Mouse (Mus musculus) MEL (cell line): Measurements from ENCODE around the gene Rgs13. TPM values are rescaled to one million over a fixed set of nuclear protein-coding genes. Genes with fewer than 3 reads are reported as not detected.
A peak's percentile ranks its signal among the peaks of the same experiment; 100 is the strongest.

ENCODE experiments used
- DNase-seq: peaks from one replicate; pipeline ENCODE4 v3.0.0; 2011; ENCODE audit warnings: low read depth, low spot score
- H3K27ac ChIP-seq: 2 replicates; pipeline ENCODE4 v1.5.1; 2012; ENCODE audit warnings: low read depth, mild to moderate bottlenecking, control low read depth, low read length, moderate library complexity; ENCODE audit not compliant: control insufficient read depth
- H3K27me3 ChIP-seq, 2 experiments: fragments of 150-350 bp in 1 of 2; sonication (generic) in 1 of 2; 2 replicates each; pipeline ENCODE4 v1.6.1; 2012; ENCODE audit warnings: low read length in 2 of 2, mild to moderate bottlenecking in 2 of 2, improper control_type of control experiment in 1 of 2, moderate library complexity in 1 of 2; ENCODE audit not compliant: insufficient read depth in 2 of 2, control insufficient read depth in 1 of 2
- H3K36me3 ChIP-seq, 2 experiments: 2 replicates each; pipeline ENCODE4 v1.6.1; 2012 to 2014; ENCODE audit warnings: low read length in 2 of 2, improper control_type of control experiment in 1 of 2, inconsistent platforms in 1 of 2, mild to moderate bottlenecking in 1 of 2; ENCODE audit not compliant: insufficient read depth in 2 of 2, control insufficient read depth in 1 of 2
- H3K4me1 ChIP-seq, 2 experiments: fragments of 150-350 bp in 1 of 2; sonication (generic) in 1 of 2; 2 replicates each; pipeline ENCODE4 v1.6.1; 2012; ENCODE audit warnings: low read length in 2 of 2, improper control_type of control experiment in 1 of 2, mild to moderate bottlenecking in 1 of 2; ENCODE audit not compliant: insufficient read depth in 2 of 2, control insufficient read depth in 1 of 2
- H3K4me3 ChIP-seq, 2 experiments: fragments of 150-350 bp in 1 of 2; sonication (generic) in 1 of 2; 2 replicates each; pipeline ENCODE4 v1.5.1; 2012; ENCODE audit warnings: low read depth in 2 of 2, low read length in 2 of 2, mild to moderate bottlenecking in 2 of 2, moderate library complexity in 2 of 2, control low read depth in 1 of 2, improper control_type of control experiment in 1 of 2; ENCODE audit not compliant: control insufficient read depth in 1 of 2, insufficient read depth in 1 of 2
- H3K79me2 ChIP-seq: 2 replicates; pipeline ENCODE4 v1.6.1; 2012; ENCODE audit warnings: mild to moderate bottlenecking, low read length, moderate library complexity; ENCODE audit not compliant: control insufficient read depth, poor library complexity, insufficient read depth
- H3K9ac ChIP-seq: 2 replicates; pipeline ENCODE4 v1.6.1; 2012; ENCODE audit warnings: low read depth, mild to moderate bottlenecking, control low read depth, low read length, moderate library complexity; ENCODE audit not compliant: control insufficient read depth, poor library complexity, severe bottlenecking
- H3K9me3 ChIP-seq: fragments of 150-350 bp; sonication (generic); replicated peaks from 2 replicates; pipeline ENCODE4 v1.6.1; 2012; ENCODE audit warnings: mild to moderate bottlenecking, low read length, improper control_type of control experiment, moderate library complexity; ENCODE audit not compliant: insufficient read depth
- BHLHE40 ChIP-seq: IDR thresholded peaks from 2 replicates; pipeline ENCODE4 v1.6.1; 2012; ENCODE audit warnings: low read depth, mild to moderate bottlenecking, inconsistent platforms, low read length, improper control_type of control experiment, borderline replicate concordance
- CTCF ChIP-seq, 3 experiments: IDR thresholded peaks in 2 of 3; conservative IDR thresholded peaks in 1 of 3; 2 replicates each; pipeline ENCODE4 v1.5.1; 2011 to 2012; ENCODE audit warnings: low read length in 3 of 3, low read depth in 2 of 3, mild to moderate bottlenecking in 2 of 3, improper control_type of control experiment in 1 of 3, inconsistent platforms in 1 of 3, mixed read lengths in 1 of 3, moderate library complexity in 1 of 3; ENCODE audit not compliant: control insufficient read depth in 1 of 3, insufficient read depth in 1 of 3, poor library complexity in 1 of 3, severe bottlenecking in 1 of 3
- GABPA ChIP-seq: IDR thresholded peaks from 2 replicates; pipeline ENCODE4 v1.6.1; 2012; ENCODE audit warnings: low read depth, mild to moderate bottlenecking, inconsistent platforms, low read length, improper control_type of control experiment, moderate library complexity
- GATA1 ChIP-seq: IDR thresholded peaks from 2 replicates; pipeline ENCODE4 v1.6.1; 2011; ENCODE audit warnings: low read depth, low read length, improper control_type of control experiment
- KAT2A ChIP-seq: conservative IDR thresholded peaks from 2 replicates; pipeline ENCODE4 v1.6.1; 2012; ENCODE audit warnings: low read depth, low read length, improper control_type of control experiment, inconsistent platforms
- MEF2A ChIP-seq: IDR thresholded peaks from 2 replicates; pipeline ENCODE4 v1.6.1; 2014; ENCODE audit warnings: low read depth, mild to moderate bottlenecking, inconsistent platforms, low read length, improper control_type of control experiment; ENCODE audit not compliant: poor library complexity, insufficient replicate concordance, severe bottlenecking; ENCODE audit errors: extremely low read depth
- NRF1 ChIP-seq: IDR thresholded peaks from 2 replicates; pipeline ENCODE4 v1.6.1; 2014; ENCODE audit warnings: low read depth, mild to moderate bottlenecking, inconsistent platforms, low read length, improper control_type of control experiment, moderate library complexity; ENCODE audit not compliant: poor library complexity, insufficient read depth, severe bottlenecking
- POLR2AphosphoS2 ChIP-seq: IDR thresholded peaks from 2 replicates; pipeline ENCODE4 v1.6.1; 2011; ENCODE audit warnings: low read length, improper control_type of control experiment
- POLR2AphosphoS5 ChIP-seq: IDR thresholded peaks from 2 replicates; pipeline ENCODE4 v1.6.1; 2012; ENCODE audit warnings: low read depth, borderline replicate concordance, mild to moderate bottlenecking, inconsistent platforms, low read length, moderate library complexity, mixed read lengths
- RAD21 ChIP-seq: IDR thresholded peaks from 2 replicates; pipeline ENCODE4 v1.6.1; 2011; ENCODE audit warnings: mild to moderate bottlenecking, low read depth, low read length, improper control_type of control experiment
- RCOR1 ChIP-seq: IDR thresholded peaks from 2 replicates; pipeline ENCODE4 v1.6.1; 2012; ENCODE audit warnings: low read depth, mild to moderate bottlenecking, inconsistent platforms, low read length, improper control_type of control experiment
- SMC3 ChIP-seq: IDR thresholded peaks from 2 replicates; pipeline ENCODE4 v1.6.1; 2011; ENCODE audit warnings: low read depth, low read length, improper control_type of control experiment
- TAL1 ChIP-seq: IDR thresholded peaks from 2 replicates; pipeline ENCODE4 v1.6.1; 2012; ENCODE audit warnings: mild to moderate bottlenecking, inconsistent platforms, low read length, moderate library complexity, mixed read lengths
- TBP ChIP-seq: IDR thresholded peaks from 2 replicates; pipeline ENCODE4 v1.8.0; 2011; ENCODE audit warnings: low read depth, low read length, improper control_type of control experiment
- USF2 ChIP-seq, 2 experiments: IDR thresholded peaks; 2 replicates each; pipeline ENCODE4 v1.6.1; 2011 to 2012; ENCODE audit warnings: improper control_type of control experiment in 2 of 2, low read length in 2 of 2, borderline replicate concordance in 1 of 2, inconsistent platforms in 1 of 2, low read depth in 1 of 2, mild to moderate bottlenecking in 1 of 2; ENCODE audit not compliant: insufficient read depth in 1 of 2
- ZKSCAN1 ChIP-seq: IDR thresholded peaks from 2 replicates; pipeline ENCODE4 v1.6.1; 2012; ENCODE audit warnings: low read depth, mild to moderate bottlenecking, inconsistent platforms, low read length, improper control_type of control experiment, moderate library complexity
- ZMIZ1 ChIP-seq: IDR thresholded peaks from 2 replicates; pipeline ENCODE4 v1.6.1; 2012; ENCODE audit warnings: low read depth, mild to moderate bottlenecking, inconsistent platforms, low read length, improper control_type of control experiment, moderate library complexity
- polyA plus RNA-seq, 2 experiments: library from polyadenylated mRNA; stranded (reverse) in 1 of 2; unstranded in 1 of 2; fragments of >175 nt in 1 of 2; fragments of >200 nt in 1 of 2; gene quantifications; 2 replicates each; pipeline versions ENCODE4 v1.2.1 to v1.2.4; 2012; ENCODE audit warnings: low replicate concordance in 2 of 2, low read depth in 1 of 2; ENCODE audit not compliant: insufficient read length in 2 of 2, insufficient read depth in 1 of 2, missing spikeins in 1 of 2
- total RNA-seq: library from RNA; depleted of rRNA; stranded (reverse); fragments of 300-350 nt; gene quantifications from 2 replicates; pipeline ENCODE4 v1.2.3, GENCODE M21; 2012

Gene Rgs13
- total and polyA plus RNA-seq, 3 experiments: not detected

DNA sequence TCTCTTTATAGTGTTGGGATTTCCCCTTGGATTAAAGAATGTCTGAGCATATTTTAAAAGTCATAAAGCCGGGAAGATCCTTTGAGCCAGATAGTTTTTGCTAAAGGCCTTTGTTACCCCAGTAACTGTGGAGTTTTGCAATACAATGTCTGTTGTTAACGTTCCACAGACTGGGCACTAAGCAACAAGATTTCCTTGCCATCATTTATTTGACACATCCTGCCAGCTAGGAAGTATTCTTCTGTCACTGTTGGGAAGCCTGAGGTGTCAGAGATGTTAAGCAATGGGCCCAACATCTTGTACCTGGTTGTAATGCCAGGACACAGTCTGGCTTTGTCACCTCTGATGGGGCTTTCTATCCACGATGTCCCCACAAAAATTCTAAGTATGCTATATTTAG lies 33.7 kb upstream of the Rgs13 start:
- Histone ChIP-seq H3K36me3 (peaks cover 0 to 2% of the 10 kb centered on the region in 2 experiments; a peak in 2 of 4 replicates), H3K9me3 (no peaks in the 10 kb centered on the region), H3K9ac (no peak overlapping the region), H3K27ac (no peak overlapping the region), H3K79me2 (no peaks in the 10 kb centered on the region), H3K4me3 (no peak overlapping the region), H3K4me1 (no peaks in the 10 kb centered on the region), H3K27me3 (no peaks in the 10 kb centered on the region)
- TF ChIP-seq POLR2AphosphoS5: no peak
- no peak for TF ChIP-seq ZKSCAN1
- no peak for TF ChIP-seq NRF1
- TF ChIP-seq GABPA: no peak
- no peak for TF ChIP-seq BHLHE40
- TF ChIP-seq TAL1: no peak
- no peak for TF ChIP-seq TBP
- no peak for TF ChIP-seq GATA1
- no peak for TF ChIP-seq POLR2AphosphoS2
- no peak for TF ChIP-seq USF2 (IDR thresholded peaks at IDR 0.05; ENCODE audit: borderline replicate concordance in 1 of 2, insufficient read depth in 1 of 2, low read depth in 1 of 2, low read length in 2 of 2)
- no peak for TF ChIP-seq RCOR1
- DNase-seq: no peak

DNA sequence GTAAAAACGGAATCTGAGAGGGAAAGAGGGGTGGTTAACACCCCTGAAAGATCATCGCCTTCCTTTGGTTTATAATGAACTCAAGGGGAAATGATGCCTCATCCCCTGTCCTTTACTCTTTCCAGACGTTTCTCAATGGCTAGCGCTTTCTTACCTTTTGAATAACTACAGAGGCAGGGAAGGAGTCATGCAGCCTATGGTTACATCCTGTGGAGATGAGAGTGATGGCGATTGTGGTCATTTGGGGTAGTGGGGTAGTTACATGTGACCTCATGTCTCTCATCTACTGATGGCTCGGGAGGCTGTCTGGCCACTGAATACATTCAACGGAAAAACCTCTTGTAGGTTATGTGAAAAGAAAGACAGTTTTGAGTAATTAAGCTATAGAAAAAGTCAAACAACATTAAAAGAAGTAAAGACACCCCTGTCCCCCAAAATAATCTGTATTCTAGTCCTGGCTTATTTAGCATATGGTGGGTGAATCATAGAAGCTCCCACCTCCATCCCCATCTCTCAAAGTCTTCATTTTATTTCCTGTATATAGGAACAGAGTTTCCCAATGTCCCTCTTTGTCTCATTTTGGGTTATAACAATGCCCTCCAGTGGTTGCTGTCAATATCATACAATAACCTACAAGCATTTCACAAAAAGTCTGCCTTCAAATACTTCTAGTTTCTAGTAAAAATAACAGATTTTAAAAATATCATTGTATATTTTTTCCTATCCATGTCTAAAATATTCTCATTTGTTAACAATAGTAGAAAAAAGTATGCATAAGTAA lies 29.3 kb upstream of the Rgs13 start:
- H3K9me3 ChIP-seq: no peaks in the 10 kb centered on the region
- no peaks in the 10 kb centered on the region for H3K79me2 ChIP-seq
- H3K36me3 ChIP-seq: no peaks in the 10 kb centered on the region; a peak in 1 of 4 replicates
- TF ChIP-seq POLR2AphosphoS2 (no peak), MEF2A (no peak), ZMIZ1 (no peak), KAT2A (no peak), CTCF (IDR thresholded peaks at IDR 0.05 in 2 of 3, conservative IDR thresholded peaks at IDR 0.05 in 1 of 3; ENCODE audit: control insufficient read depth in 1 of 3, insufficient read depth in 1 of 3, low read depth in 2 of 3, low read length in 3 of 3, poor library complexity in 1 of 3, severe bottlenecking in 1 of 3) (peak in 1 of 3 experiments; percentile 23; a peak in 1 of 6 replicates), RAD21 (peak; percentile 23), SMC3 (peak; percentile 33)
- no peaks in the 10 kb centered on the region for H3K4me1 ChIP-seq
- no peak for DNase-seq
- no peak overlapping the region for H3K9ac ChIP-seq
- H3K27me3 ChIP-seq: no peaks in the 10 kb centered on the region
- no peak overlapping the region for H3K27ac ChIP-seq
- no peak overlapping the region for H3K4me3 ChIP-seq
